Mouse (Mus musculus): ENCODE data around the gene Adamts20. TPM values are rescaled to one million over a fixed set of nuclear protein-coding genes. Genes with fewer than 3 reads are reported as not detected.

The Adamts20 gene
- polyA plus RNA-seq, 1 experiment from 2014 or later = 5.0 TPM

DNA sequence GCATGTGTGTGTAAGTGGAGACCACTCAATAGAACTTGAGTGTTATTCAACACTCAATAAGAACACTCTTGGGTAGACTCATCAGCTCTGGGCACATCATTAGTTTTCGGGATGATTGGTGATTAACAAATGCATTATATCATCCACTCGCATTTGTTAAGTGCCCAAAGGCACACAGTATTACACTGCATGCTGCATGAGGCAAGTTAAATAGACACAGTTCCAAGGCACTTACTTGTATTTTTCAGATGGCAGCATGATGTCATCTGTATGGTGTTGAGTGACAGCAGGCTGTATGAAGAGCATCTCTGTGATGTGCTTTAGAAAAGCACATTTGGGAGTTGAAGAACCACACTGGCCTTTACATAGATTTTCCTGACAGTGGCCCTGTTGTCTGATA is 17.3 kb upstream of the Adamts20 start:
- H3K27ac ChIP-seq (ENCODE audit: low read depth) = no peak overlapping the region
- 72% methylated on average over 2 of the region's 2 CpGs for WGBS
- no peak overlapping the region for H3K9ac ChIP-seq
- DNase-seq (no peak), ATAC-seq (ENCODE audit: insufficient read depth) (no peak)
- H3K9me3 ChIP-seq (ENCODE audit: low read depth, low read length) = no peaks in the 10 kb centered on the region
- 0 out of 2 replicates have a peak, but pooled peaks cover 6% of the 10 kb centered on the region for H3K4me1 ChIP-seq (ENCODE audit: insufficient read depth)
- H3K4me3 ChIP-seq (ENCODE audit: low read depth, low read length) = no peak overlapping the region
- TF ChIP-seq CTCF (IDR thresholded peaks at IDR 0.05; ENCODE audit: low read depth) = no peak
- H3K36me3 ChIP-seq (ENCODE audit: insufficient read depth) = no peaks in the 10 kb centered on the region
- H3K4me2 ChIP-seq = no peak overlapping the region
- H3K27me3 ChIP-seq (ENCODE audit: insufficient read depth, low read length) = no peaks in the 10 kb centered on the region

DNA sequence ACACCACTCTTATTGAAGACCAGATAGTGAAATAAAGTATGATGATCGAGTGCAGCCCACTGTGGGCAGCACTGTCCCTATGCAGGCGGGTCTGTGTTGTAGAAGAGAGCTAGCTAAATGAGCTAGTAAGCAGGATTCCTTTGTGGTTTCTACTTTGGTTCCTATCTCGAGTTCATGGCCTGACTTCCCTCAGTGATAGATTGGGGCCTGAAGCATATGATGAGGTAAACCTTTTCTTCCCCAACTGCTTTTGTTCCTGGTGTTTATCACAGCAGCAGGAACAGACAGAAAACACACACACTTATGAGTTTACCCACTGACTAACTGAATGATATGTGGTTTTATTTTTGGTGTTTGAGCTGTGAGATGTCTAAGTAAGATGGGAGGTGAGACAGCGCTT is 15.6 kb upstream of the Adamts20 start:
- WGBS = 78% methylated on average over 4 of the region's 4 CpGs
- 0 out of 2 replicates have a peak, but pooled peaks cover 6% of the 10 kb centered on the region for H3K4me1 ChIP-seq (ENCODE audit: insufficient read depth)
- no peaks in the 10 kb centered on the region for H3K27me3 ChIP-seq (ENCODE audit: insufficient read depth, low read length)
- DNase-seq (no peak), ATAC-seq (ENCODE audit: insufficient read depth) (no peak)
- H3K36me3 ChIP-seq (ENCODE audit: insufficient read depth) = no peaks in the 10 kb centered on the region
- no peak overlapping the region for H3K9ac ChIP-seq
- no peak overlapping the region for H3K27ac ChIP-seq (ENCODE audit: low read depth)
- no peak overlapping the region for H3K4me2 ChIP-seq
- TF ChIP-seq CTCF (IDR thresholded peaks at IDR 0.05; ENCODE audit: low read depth) = no peak
- H3K4me3 ChIP-seq (ENCODE audit: low read depth, low read length) = no peak overlapping the region
- H3K9me3 ChIP-seq (ENCODE audit: low read depth, low read length) = no peaks in the 10 kb centered on the region

DNA sequence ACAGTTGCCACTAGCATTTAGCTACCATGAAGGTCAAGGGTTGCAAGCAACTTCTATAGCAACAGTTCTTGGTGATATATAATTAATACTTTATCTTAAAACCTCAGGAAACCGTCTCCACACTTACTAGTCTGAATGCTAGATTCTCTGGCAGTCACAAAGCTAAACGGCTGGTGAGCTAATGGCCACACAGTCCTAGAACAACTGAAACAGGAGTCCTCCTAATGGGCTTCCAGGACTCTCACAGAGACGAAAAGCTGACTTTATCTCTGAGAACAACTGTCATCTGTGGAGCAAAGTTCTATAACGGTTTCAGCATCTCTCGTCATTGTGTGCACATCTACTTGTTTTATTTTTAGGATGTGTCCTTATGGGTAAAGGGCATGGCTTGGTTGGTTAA is 15.0 kb upstream of the Adamts20 start:
- 61% methylated on average over 5 of the region's 5 CpGs for WGBS
- Histone ChIP-seq H3K4me3 (ENCODE audit: low read depth, low read length) (no peak overlapping the region), H3K9ac (no peak overlapping the region), H3K27ac (ENCODE audit: low read depth) (no peak overlapping the region), H3K27me3 (ENCODE audit: insufficient read depth, low read length) (no peaks in the 10 kb centered on the region), H3K36me3 (ENCODE audit: insufficient read depth) (no peaks in the 10 kb centered on the region), H3K4me2 (no peak overlapping the region), H3K4me1 (ENCODE audit: insufficient read depth) (0 out of 2 replicates have a peak, but pooled peaks cover 6% of the 10 kb centered on the region), H3K9me3 (ENCODE audit: low read depth, low read length) (no peaks in the 10 kb centered on the region)
- TF ChIP-seq CTCF (IDR thresholded peaks at IDR 0.05; ENCODE audit: low read depth) = no peak
- ATAC-seq (ENCODE audit: insufficient read depth) (no peak), DNase-seq (no peak)

DNA sequence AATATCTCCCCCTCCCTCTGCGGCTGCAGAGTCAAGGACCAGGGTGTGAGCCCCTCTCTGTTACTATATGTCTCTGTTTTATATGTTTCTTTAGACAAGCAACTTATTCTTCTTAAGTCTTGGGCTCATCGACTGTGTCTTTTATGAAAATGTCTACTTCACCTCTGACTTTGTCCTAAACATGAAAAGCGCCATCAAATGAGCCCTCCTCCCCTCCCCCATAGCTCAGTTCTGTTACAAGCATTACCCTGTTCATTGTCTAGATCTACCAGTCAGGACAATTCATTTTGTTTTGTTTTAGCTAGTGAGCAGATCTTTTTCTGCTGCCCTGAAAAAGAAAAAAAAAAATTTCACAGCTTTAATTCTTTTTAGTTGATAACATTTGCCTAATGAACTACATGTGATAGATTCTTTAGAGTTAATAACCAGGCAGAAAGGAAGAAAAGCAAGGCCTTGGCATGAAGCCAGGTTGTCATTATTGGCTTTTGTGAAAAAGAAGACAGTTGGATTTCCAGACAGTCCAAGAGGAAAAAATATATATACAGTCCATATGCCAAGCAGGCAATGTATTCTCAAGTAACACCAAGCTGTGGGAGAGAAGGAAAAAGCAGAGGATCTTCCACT is 14.4 kb upstream of the Adamts20 start:
- Histone ChIP-seq H3K4me2 (no peak overlapping the region), H3K9ac (no peak overlapping the region), H3K9me3 (ENCODE audit: low read depth, low read length) (no peaks in the 10 kb centered on the region), H3K4me1 (ENCODE audit: insufficient read depth) (0 out of 2 replicates have a peak, but pooled peaks cover 6% of the 10 kb centered on the region), H3K27ac (ENCODE audit: low read depth) (no peak overlapping the region), H3K4me3 (ENCODE audit: low read depth, low read length) (no peak overlapping the region), H3K36me3 (ENCODE audit: insufficient read depth) (no peaks in the 10 kb centered on the region), H3K27me3 (ENCODE audit: insufficient read depth, low read length) (no peaks in the 10 kb centered on the region)
- 68% methylated on average over 3 of the region's 3 CpGs for WGBS
- peak; percentile 82 for DNase-seq
- no peak for TF ChIP-seq CTCF (IDR thresholded peaks at IDR 0.05; ENCODE audit: low read depth)
- peak; percentile 17; the same call in 1 of the 2 replicates for ATAC-seq (ENCODE audit: insufficient read depth)

DNA sequence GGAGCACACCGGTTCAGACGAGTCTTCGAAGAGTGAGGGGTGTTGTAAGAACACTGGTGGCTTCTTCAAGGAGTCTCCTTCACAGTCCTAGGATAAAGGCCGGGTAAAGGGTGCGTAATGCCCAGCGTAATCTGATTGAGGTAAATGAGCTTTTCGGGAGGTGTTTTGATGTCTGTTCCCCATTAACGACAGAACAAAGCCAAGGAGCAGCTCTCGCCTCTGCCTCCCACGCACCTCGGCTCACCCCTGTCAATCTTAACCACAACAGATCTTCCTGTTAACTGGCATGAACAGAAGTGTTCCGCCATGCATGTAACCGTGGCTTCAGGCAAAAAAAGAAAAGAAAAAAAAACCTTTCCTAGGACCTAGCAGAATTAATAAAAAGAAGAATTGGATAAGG is 13.5 kb upstream of the Adamts20 start:
- Histone ChIP-seq H3K27me3 (ENCODE audit: insufficient read depth, low read length) (no peaks in the 10 kb centered on the region), H3K9me3 (ENCODE audit: low read depth, low read length) (no peaks in the 10 kb centered on the region), H3K36me3 (ENCODE audit: insufficient read depth) (no peaks in the 10 kb centered on the region), H3K9ac (no peak overlapping the region), H3K27ac (ENCODE audit: low read depth) (no peak overlapping the region), H3K4me2 (no peak overlapping the region), H3K4me1 (ENCODE audit: insufficient read depth) (0 out of 2 replicates have a peak, but pooled peaks cover 6% of the 10 kb centered on the region), H3K4me3 (ENCODE audit: low read depth, low read length) (no peak overlapping the region)
- DNase-seq (no peak), ATAC-seq (ENCODE audit: insufficient read depth) (no peak)
- 48% methylated on average over 13 of the region's 13 CpGs for WGBS
- no peak for TF ChIP-seq CTCF (IDR thresholded peaks at IDR 0.05; ENCODE audit: low read depth)

DNA sequence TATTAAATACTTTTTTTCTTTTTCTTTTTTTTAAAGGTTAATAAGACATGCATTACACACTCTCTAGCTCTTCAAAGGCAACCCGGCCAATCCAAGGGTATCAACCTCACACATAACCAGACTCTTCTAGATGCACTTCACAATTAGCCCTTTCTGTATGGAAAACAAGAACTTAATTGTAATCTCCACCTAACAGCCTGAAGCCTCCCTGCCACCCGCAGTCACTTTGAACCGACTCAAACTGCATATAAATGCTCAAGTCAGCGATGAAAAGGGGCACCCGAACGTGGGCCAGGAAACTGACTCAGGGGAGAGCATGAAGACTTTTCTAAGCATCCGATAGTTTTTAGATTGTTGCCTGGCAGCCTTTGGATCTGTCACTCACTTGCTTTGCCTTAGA is 12.1 kb upstream of the Adamts20 start:
- Histone ChIP-seq H3K36me3 (ENCODE audit: insufficient read depth) (no peaks in the 10 kb centered on the region), H3K27ac (ENCODE audit: low read depth) (no peak overlapping the region), H3K9ac (no peak overlapping the region), H3K27me3 (ENCODE audit: insufficient read depth, low read length) (no peaks in the 10 kb centered on the region), H3K4me2 (no peak overlapping the region), H3K4me3 (ENCODE audit: low read depth, low read length) (no peak overlapping the region), H3K4me1 (ENCODE audit: insufficient read depth) (0 out of 2 replicates have a peak, but pooled peaks cover 6% of the 10 kb centered on the region), H3K9me3 (ENCODE audit: low read depth, low read length) (no peaks in the 10 kb centered on the region)
- WGBS = 68% methylated on average over 7 of the region's 7 CpGs
- DNase-seq (no peak), ATAC-seq (ENCODE audit: insufficient read depth) (no peak)
- no peak for TF ChIP-seq CTCF (IDR thresholded peaks at IDR 0.05; ENCODE audit: low read depth)

DNA sequence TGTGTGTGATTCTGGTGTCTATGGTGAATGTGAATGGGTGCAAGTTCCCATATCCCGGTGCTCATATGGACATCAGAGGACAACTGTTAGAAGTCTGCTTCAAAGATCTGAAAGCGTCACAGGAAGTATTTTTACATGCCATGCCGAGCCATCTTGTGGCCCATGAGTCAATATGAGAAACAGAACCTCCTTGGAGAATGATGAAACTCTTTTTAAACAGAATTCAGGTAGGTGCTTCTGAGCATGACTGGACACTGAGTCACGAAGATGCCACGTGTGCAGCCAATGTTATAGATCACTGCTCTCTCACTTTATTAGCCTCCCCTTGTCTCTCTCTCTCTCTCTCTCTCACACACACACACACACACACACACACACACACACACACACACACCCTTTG is 10.8 kb upstream of the Adamts20 start:
- H3K27ac ChIP-seq (ENCODE audit: low read depth) = no peak overlapping the region
- H3K9ac ChIP-seq = no peak overlapping the region
- 77% methylated on average over 5 of the region's 5 CpGs for WGBS
- H3K36me3 ChIP-seq (ENCODE audit: insufficient read depth) = no peaks in the 10 kb centered on the region
- no peak for DNase-seq
- TF ChIP-seq CTCF (IDR thresholded peaks at IDR 0.05; ENCODE audit: low read depth) = no peak
- 0 out of 2 replicates have a peak, but pooled peaks cover 6% of the 10 kb centered on the region for H3K4me1 ChIP-seq (ENCODE audit: insufficient read depth)
- no peak overlapping the region for H3K4me2 ChIP-seq
- H3K4me3 ChIP-seq (ENCODE audit: low read depth, low read length) = no peak overlapping the region
- no peak for ATAC-seq (ENCODE audit: insufficient read depth)
- H3K27me3 ChIP-seq (ENCODE audit: insufficient read depth, low read length) = no peaks in the 10 kb centered on the region
- no peaks in the 10 kb centered on the region for H3K9me3 ChIP-seq (ENCODE audit: low read depth, low read length)

Measured in lung, embryonic 14.5 days (tissue).